Mouse (Mus musculus) erythroid progenitor cell, adult 5-6 weeks (primary cell): ENCODE data around the gene Gm10717. TPM values are rescaled to one million over a fixed set of nuclear protein-coding genes. Genes with fewer than 3 reads are reported as not detected.
A peak's percentile ranks its signal among the peaks of the same experiment; 100 is the strongest.
"Not testable (repeated sequence)": the region's sequence is repeated elsewhere in the genome, so short reads cannot be mapped to it uniquely, and the experiment has no call there.

Experiments used
- ATAC-seq: replicated peaks from 2 replicates; pipeline ENCODE4 v1.8.0; 2016; ENCODE audit warnings: moderate number of reproducible peaks, mild to moderate bottlenecking, moderate TSS enrichment, inconsistent platforms; ENCODE audit not compliant: poor library complexity, low FRiP score, severe bottlenecking
- total RNA-seq, 2 experiments: library from RNA; stranded (forward) in 1 of 2; stranded (reverse) in 1 of 2; fragments of 150-400 nt in 1 of 2; fragments of 186-747, 209-891 nt in 1 of 2; gene quantifications; 2 replicates each; pipeline versions ENCODE4 v1.2.3 to v1.2.4; 2015 to 2017; ENCODE audit warnings: low replicate concordance in 2 of 2

Gene Gm10717
- total RNA-seq (2015; ENCODE audit: low replicate concordance) (4.6 TPM in 1 of 2 replicates, not detected in the other), total RNA-seq (2017; ENCODE audit: low replicate concordance) (11.3 and 12.7 TPM in 2 replicates)

- ATAC-seq, result not testable (repeated sequence)
Measured at GRCm38 (mm10) chr9:3024912-3025467, at the start of gene Gm10717. TSS of gene Gm10717 (plus strand) at chr9:3025417.

- not testable (repeated sequence) for ATAC-seq
Measured at GRCm38 (mm10) chr9:3000445-3000972, 24.7 kb upstream of the Gm10717 start, which contains the start of gene Gm10722. TSS of gene Gm10722 (plus strand) at chr9:3000922.

- not testable (repeated sequence) for ATAC-seq
Measured at GRCm38 (mm10) chr9:3001006-3001405, 24.2 kb upstream of the Gm10717 start.

GRCm38 (mm10) chr9:3001948-3002659, 23.1 kb upstream of the Gm10717 start:
- ATAC-seq, result peak; percentile 48; the same call in 1 of the 2 replicates

GRCm38 (mm10) chr9:3002794-3003396, 22.3 kb upstream of the Gm10717 start, which contains the start of gene Gm11168:
TSS of gene Gm11168 (plus strand) at chr9:3003346.
- not testable (repeated sequence) for ATAC-seq

GRCm38 (mm10) chr9:3006179-3006578, 19.0 kb upstream of the Gm10717 start:
- ATAC-seq, result peak; percentile 50

- not testable (repeated sequence) for ATAC-seq
Measured at GRCm38 (mm10) chr9:3006636-3007035, 18.6 kb upstream of the Gm10717 start.

- ATAC-seq, result peak; percentile 38
Measured at GRCm38 (mm10) chr9:3007272-3007671, 17.9 kb upstream of the Gm10717 start.

GRCm38 (mm10) chr9:3009331-3009730, 15.9 kb upstream of the Gm10717 start:
- peak; percentile 48 for ATAC-seq

GRCm38 (mm10) chr9:3012054-3012621, 13.1 kb upstream of the Gm10717 start:
- peak; percentile 58 for ATAC-seq

GRCm38 (mm10) chr9:3012733-3013279, 12.4 kb upstream of the Gm10717 start, which contains the start of gene Gm10721:
TSS of gene Gm10721 (plus strand) at chr9:3013140.
- ATAC-seq, result peak; percentile 56

- not testable (repeated sequence) for ATAC-seq
Measured at GRCm38 (mm10) chr9:3015354-3015753, 9.9 kb upstream of the Gm10717 start, which contains the start of gene Gm10720. TSS of gene Gm10720 (plus strand) at chr9:3015654.

GRCm38 (mm10) chr9:3015896-3016295, 9.3 kb upstream of the Gm10717 start:
- not testable (repeated sequence) for ATAC-seq

- not testable (repeated sequence) for ATAC-seq
Measured at GRCm38 (mm10) chr9:3017108-3017507, 8.1 kb upstream of the Gm10717 start, which contains the start of gene Gm10719. TSS of gene Gm10719 (plus strand) at chr9:3017408.

GRCm38 (mm10) chr9:3018944-3019343, 6.3 kb upstream of the Gm10717 start:
- ATAC-seq, result not testable (repeated sequence)

GRCm38 (mm10) chr9:3019835-3020727, 5.1 kb upstream of the Gm10717 start:
- ATAC-seq, result peak; percentile 57

- not testable (repeated sequence) for ATAC-seq
Measured at GRCm38 (mm10) chr9:3022316-3023008, 2.8 kb upstream of the Gm10717 start.
